8 mouse cellular contexts compared by ENCODE assay signal in the genomic region with DNA sequence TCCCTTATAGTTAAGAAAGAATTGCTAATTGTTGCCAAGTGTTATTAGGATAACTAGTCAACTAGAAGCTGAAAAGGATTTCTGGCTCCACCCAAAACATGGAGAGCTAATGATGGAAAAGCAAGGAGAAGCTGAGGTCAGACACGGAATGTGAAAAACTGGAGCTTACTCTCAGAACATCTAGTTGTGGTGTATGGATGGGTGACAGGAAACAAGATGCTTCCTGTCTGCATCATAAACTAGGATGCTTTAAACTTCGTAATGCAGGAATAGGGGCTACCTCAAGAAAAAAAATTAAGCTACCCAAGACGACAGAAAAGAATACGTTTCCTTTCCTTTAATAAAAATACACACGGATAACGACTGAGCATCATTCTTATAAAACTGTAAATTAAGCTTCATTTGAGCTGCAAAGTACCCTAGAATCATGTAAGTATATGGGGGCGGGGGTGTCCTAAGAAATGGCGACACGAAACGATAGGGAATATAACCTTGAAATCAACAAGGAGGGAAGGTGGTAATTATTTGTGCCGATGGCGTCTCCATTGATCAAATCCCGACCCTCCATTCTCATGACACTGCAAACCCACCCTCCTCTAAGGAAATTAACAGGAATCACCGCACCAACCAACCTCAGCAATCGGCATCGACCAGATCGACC. TPM values are rescaled to one million over a fixed set of nuclear protein-coding genes. Genes with fewer than 3 reads are reported as not detected.
A peak's percentile ranks its signal among the peaks of the same experiment; 100 is the strongest.
DNase-seq lines count a peak whose midpoint lies in the region; ATAC-seq lines count a peak whose summit lies in the region.

No protein-coding gene starts in this region.

- H3K4me3 ChIP-seq in erythroblast, embryonic 14.5 days (replicated peaks): peak overlapping the region; percentile 83
- peak overlapping the region; percentile 62 for H3K4me3 ChIP-seq in embryonic facial prominence, embryonic 10.5 days
- H3K4me3 ChIP-seq in intestine, embryonic 14.5 days (ENCODE audit: low read depth, low read length): peak overlapping the region; percentile 46
- peak overlapping the region; percentile 44 for H3K4me3 ChIP-seq in neural tube, embryonic 12.5 days

- peak overlapping the region; percentile 55 for H3K9ac ChIP-seq in intestine, embryonic 14.5 days (ENCODE audit: low read length)
- H3K9ac ChIP-seq in neural tube, embryonic 12.5 days: peak overlapping the region; percentile 35; the same call in 1 of the 2 replicates

- DNase-seq in 416B (ENCODE audit: low read depth): peak; percentile 73
- DNase-seq in embryonic facial prominence, embryonic 10.5 days (ENCODE audit: low spot score): no peak
- no peak for DNase-seq in intestine, embryonic 14.5 days (ENCODE audit: low spot score)
- no peak for DNase-seq in urinary bladder, adult 18-20 months (ENCODE audit: low spot score in 2 of 2)
- no peak for DNase-seq in yolk sac, embryonic 10.5 days (ENCODE audit: low spot score)

- no peaks in the 10 kb centered on the region for H3K9me3 ChIP-seq in erythroblast, embryonic 14.5 days (ENCODE audit: control insufficient read depth, low read length)
- no peaks in the 10 kb centered on the region for H3K9me3 ChIP-seq in embryonic facial prominence, embryonic 10.5 days
- no peaks in the 10 kb centered on the region for H3K9me3 ChIP-seq in intestine, embryonic 14.5 days (ENCODE audit: control insufficient read depth, low read length)
- H3K9me3 ChIP-seq in neural tube, embryonic 12.5 days: no peaks in the 10 kb centered on the region

- no peaks in the 10 kb centered on the region for H3K27me3 ChIP-seq in erythroblast, embryonic 14.5 days (ENCODE audit: control insufficient read depth)
- no peaks in the 10 kb centered on the region for H3K27me3 ChIP-seq in embryonic facial prominence, embryonic 10.5 days (replicated peaks; ENCODE audit: low read depth, poor library complexity, severe bottlenecking)
- no peaks in the 10 kb centered on the region for H3K27me3 ChIP-seq in intestine, embryonic 14.5 days (replicated peaks; ENCODE audit: control insufficient read depth, insufficient read depth, low read length)
- H3K27me3 ChIP-seq in neural tube, embryonic 12.5 days (replicated peaks): no peaks in the 10 kb centered on the region

- ATAC-seq in erythroblast, adult 5-6 weeks (replicated peaks; ENCODE audit: low FRiP score, poor library complexity, severe bottlenecking): no peak
- ATAC-seq in intestine, embryonic 14.5 days (replicated peaks; ENCODE audit: low FRiP score, low TSS enrichment, low read depth): no peak; the same call in 1 of the 2 replicates
- no peak; the same call in 1 of the 2 replicates for ATAC-seq in neural tube, embryonic 12.5 days (ENCODE audit: low FRiP score, low read depth)

- no peaks in the 10 kb centered on the region for H3K36me3 ChIP-seq in erythroblast, embryonic 14.5 days (ENCODE audit: control insufficient read depth)
- H3K36me3 ChIP-seq in embryonic facial prominence, embryonic 10.5 days (replicated peaks): no peaks in the 10 kb centered on the region
- no peaks in the 10 kb centered on the region for H3K36me3 ChIP-seq in intestine, embryonic 14.5 days (ENCODE audit: control insufficient read depth, insufficient read depth, low read length)
- no peaks in the 10 kb centered on the region for H3K36me3 ChIP-seq in neural tube, embryonic 12.5 days

- WGBS in embryonic facial prominence, embryonic 10.5 days: 19% methylated on average over 17 of the region's 17 CpGs
- 12% methylated on average over 17 of the region's 17 CpGs for WGBS in intestine, embryonic 14.5 days
- 21% methylated on average over 17 of the region's 17 CpGs for WGBS in neural tube, embryonic 12.5 days

- H3K4me1 ChIP-seq in erythroblast, embryonic 14.5 days (ENCODE audit: control insufficient read depth): peaks cover 2% of the 10 kb centered on the region
- no peaks in the 10 kb centered on the region for H3K4me1 ChIP-seq in embryonic facial prominence, embryonic 10.5 days
- H3K4me1 ChIP-seq in intestine, embryonic 14.5 days (replicated peaks; ENCODE audit: control insufficient read depth, insufficient read depth, low read length): no peaks in the 10 kb centered on the region
- no peaks in the 10 kb centered on the region for H3K4me1 ChIP-seq in neural tube, embryonic 12.5 days

- peak overlapping the region; percentile 86 for H3K27ac ChIP-seq in embryonic facial prominence, embryonic 10.5 days (replicated peaks)
- H3K27ac ChIP-seq in intestine, embryonic 14.5 days (ENCODE audit: low read depth): peak overlapping the region; percentile 66
- H3K27ac ChIP-seq in neural tube, embryonic 12.5 days: peak overlapping the region; percentile 46; the same call in 1 of the 2 replicates

- H3K4me2 ChIP-seq in intestine, embryonic 14.5 days (ENCODE audit: low read length): peak overlapping the region; percentile 54
- peak overlapping the region; percentile 51 for H3K4me2 ChIP-seq in neural tube, embryonic 12.5 days (replicated peaks)

RNA-seq across cellular contexts. Expression of a gene that starts 0.6 kb away (rescaled TPM):
- polyA plus RNA-seq in erythroblast, embryonic 14.5 days (2012): 0.02 and 0.06 TPM in 2 replicates
- total RNA-seq in erythroblast, adult 5-6 weeks (2015; ENCODE audit: low replicate concordance): 5.0 and 15.0 TPM in 2 replicates
- 5.1 and 5.4 TPM in 2 replicates for total RNA-seq in erythroblast, adult 5-6 weeks (2017; ENCODE audit: low replicate concordance)
- polyA plus RNA-seq in embryonic facial prominence, embryonic 10.5 days (2016; fragmentation: Nextera tagmentation; extraction: Ambion mirVana): 12.1 and 14.2 TPM in 2 replicates
- 15.2 and 16.9 TPM in 2 replicates for polyA plus RNA-seq in intestine, embryonic 14.5 days (2014; fragmentation: Nextera tagmentation; extraction: Ambion mirVana)
- 12.9 and 14.8 TPM in 2 replicates for polyA plus RNA-seq in neural tube, embryonic 12.5 days (2016; fragmentation: Nextera tagmentation; extraction: Ambion mirVana)

Comparison
In these comparisons a context has a peak if more than half of its experiments do, and no peak if none do; other contexts are left out.
1. RNA of a gene that starts 0.6 kb away (polyA plus RNA-seq): 15.2 to 16.9 TPM in intestine, embryonic 14.5 days, 12.9 to 14.8 TPM in neural tube, embryonic 12.5 days and 12.1 to 14.2 TPM in embryonic facial prominence, embryonic 10.5 days; 0.02 to 0.06 TPM in erythroblast, embryonic 14.5 days; every median in the first group is over 10 times any median in the second.
2. Peak in every context shown above with its lines, with median percentiles within 50 percentile points of each other: H3K4me3 ChIP-seq and H3K27ac ChIP-seq.